Mouse (Mus musculus) cerebellum, adult (tissue): Measurements from ENCODE around the gene Prn.

Experiments
- ATAC-seq: cut with Nextera tagmentation; 2 replicates; pipeline ENCODE4 v1.9.2; 2017; ENCODE audit warnings: mild to moderate bottlenecking, moderate library complexity, mixed read lengths; ENCODE audit not compliant: insufficient number of reproducible peaks, low FRiP score, low TSS enrichment

Prn gene

DNA sequence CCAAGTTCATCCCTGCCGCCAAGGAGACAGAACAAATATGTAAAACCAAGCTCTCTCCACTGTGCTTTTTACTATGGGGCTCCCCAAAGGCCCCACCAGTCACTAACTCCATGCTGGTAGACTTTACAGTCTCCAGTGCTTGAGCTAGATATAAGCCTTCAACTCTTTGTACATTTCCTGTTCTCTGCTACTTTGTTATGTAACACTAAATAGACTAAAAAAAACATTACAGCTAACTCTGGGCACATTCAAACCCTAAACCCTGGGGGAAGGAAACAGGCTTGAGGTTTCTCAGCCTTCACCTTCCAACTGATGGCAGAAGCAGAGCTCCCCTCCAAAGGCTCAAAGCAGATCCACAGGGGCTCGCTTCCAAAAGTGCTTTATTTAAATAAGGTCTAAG, 82.7 kb downstream of the Prn start:
- ATAC-seq = no peak

DNA sequence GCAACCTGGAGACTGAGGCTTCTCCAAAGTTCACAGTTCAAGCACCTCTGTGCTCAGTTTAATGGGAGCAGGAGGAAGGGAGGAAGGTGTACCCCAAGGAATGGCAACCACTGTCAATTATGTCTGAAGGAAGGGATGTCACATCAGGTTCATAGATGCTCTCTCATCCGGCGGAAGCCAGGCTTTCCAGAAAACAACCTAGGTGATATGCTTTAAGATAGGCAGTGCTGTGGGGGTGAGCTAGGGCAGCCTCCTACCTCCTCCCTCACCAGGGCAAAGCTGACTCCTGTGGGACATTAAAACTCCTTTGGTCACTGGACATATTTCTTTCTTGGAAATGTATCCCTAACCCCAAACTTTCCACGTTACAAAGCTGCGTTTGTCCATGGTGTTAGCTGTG, 83.4 kb downstream of the Prn start:
- ATAC-seq = no peak

DNA sequence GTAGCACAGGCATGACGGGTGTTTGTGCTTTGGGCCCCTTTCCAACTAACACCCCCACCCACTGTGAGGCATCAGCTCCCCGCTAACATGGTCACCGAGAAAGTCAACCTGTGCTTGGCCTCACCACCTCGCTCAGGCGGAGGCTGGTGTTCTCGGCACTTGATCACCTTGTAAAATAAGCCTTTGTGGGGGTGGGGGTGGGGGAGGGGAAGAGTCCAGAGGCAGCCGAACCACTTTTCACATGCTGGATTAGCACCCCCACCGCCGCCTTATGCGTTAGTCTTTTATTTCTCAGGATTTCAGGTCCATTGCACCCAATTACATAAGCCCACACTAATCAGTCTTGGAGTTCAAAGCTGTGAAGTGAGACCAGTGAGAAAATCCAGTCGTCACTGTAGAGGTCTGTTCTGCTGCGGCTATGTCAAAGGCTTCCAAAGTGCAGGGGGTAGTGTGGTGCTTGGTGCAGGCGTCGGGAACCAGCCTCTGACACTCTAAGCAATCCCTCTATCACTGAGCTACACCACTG, 83.9 kb downstream of the Prn start:
- ATAC-seq = no peak

DNA sequence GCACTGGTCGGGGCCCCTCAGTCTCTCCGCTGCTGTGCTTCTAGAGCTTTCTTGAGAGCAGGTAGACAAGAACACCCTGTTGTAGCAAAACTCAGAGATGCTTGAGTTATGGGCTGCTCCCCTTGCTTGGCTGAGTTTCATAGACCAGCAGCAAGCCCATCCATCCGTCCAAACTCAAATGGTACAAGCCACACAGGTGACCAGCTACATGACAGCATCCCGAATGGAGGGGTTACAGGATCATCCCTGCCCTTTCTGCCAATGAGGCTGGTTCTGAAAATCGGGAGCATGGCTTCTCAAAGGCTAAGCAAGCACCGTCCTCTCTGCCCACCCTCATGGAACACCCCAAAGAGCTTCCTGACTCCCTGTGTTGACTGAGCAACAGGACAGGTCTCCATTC, 85.2 kb downstream of the Prn start:
- ATAC-seq = no peak

DNA sequence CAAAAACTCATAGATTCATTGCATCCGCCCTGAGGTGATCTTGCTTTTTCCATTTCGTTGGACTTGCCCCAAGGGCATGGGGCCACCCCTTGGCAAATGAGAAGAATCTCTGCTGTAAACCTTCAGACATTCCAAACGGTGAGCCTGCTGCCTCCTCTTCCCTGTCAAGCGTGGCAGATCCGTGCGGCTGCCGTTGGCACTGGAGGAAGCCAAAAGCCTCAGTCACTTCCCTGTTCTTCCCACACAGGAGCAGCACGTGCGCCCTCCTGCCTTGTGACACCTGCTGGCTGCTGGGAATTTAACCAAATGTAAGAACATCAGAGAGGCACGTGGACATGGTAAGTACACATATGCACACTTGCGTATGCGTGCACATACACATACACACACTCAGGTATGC, 86.0 kb downstream of the Prn start:
- ATAC-seq = peak; percentile 65

DNA sequence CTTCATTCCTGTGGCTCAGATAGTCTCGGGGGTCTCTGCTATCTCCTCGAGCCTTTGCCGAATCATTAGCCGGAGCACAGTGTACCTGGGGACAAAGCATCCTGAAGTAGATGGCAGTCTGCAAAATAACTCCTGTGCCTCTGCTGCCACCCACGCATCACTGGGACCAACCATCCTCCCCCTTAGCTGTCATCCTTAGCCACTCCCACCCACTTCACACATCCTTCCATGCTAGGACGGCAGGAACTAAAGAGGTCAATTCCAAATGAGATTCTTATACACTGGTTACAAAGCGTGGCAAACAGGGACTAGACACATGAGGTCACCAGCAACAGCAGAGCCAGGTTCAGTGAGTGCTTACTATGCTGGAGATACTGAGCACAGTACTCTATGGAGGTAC, 86.6 kb downstream of the Prn start:
- peak; percentile 18; the same call in 1 of the 2 replicates for ATAC-seq

DNA sequence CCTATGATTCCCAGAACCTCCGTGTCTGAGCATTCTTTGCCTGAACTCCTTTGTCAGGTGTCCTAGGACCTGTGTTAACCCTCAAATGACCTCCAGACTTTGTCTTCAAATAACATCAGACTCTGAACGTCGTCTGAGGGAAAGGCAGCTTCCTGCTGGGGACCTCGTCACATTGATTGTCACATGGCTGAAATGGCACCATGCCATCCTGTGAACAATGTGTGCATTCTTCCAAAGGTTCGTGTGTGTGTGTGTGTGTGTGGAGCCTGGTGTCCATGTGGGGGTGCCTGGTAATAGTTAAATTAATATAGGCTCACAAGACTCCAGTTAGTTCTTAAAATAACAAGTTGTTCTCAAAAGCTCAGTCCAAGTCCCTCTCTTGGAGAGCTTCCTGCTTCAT, 87.6 kb downstream of the Prn start:
- no peak for ATAC-seq

DNA sequence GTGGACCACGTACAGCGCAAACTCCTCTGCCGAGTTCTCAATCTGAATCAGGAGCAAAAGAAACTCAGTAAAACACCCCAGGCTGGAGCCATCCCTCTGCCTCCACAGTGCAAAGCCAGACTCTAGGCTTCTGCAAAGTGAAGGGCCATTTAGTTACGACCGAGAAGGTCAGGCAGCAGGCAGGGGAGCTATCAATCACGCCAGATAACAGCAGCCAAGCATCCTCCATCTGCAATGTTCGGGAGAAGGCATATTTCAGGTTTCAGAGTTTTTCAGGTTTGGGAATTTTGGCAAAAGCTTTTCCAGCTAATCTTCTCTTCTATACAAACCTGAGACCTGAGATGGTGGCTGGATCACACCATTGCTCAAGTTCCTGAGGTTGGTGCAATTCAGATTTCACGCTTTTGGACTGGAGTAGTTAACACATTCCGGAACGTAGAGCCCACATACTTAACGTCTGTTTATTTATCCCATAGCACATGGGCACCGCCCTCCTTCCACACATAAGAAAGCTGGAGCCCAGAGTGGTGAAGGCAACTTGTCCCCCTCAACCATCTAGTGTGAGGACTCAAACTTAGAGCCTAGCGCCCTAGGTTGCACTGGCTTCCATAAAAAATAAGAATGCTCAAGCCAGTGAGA, 92.1 kb downstream of the Prn start:
- ATAC-seq = no peak

DNA sequence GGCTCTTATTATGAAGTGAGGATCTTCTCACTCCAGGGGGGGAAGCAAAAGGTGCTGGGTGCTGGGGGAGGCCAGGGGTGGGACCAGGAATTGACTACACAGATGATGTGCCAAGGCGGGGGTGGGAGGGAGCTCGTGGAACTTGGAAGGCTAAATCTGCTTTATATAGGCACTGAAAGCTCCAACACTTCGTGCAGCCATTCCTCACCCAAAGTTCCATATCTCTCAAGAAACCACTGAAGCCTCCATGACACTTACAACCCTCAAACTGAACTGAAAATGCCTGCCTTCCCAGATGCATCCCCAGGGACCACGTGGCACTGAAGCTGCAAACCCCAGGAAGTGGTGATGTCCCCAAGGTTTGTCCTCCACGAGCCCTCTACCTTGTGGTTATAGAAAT, 94.2 kb downstream of the Prn start:
- ATAC-seq = no peak

DNA sequence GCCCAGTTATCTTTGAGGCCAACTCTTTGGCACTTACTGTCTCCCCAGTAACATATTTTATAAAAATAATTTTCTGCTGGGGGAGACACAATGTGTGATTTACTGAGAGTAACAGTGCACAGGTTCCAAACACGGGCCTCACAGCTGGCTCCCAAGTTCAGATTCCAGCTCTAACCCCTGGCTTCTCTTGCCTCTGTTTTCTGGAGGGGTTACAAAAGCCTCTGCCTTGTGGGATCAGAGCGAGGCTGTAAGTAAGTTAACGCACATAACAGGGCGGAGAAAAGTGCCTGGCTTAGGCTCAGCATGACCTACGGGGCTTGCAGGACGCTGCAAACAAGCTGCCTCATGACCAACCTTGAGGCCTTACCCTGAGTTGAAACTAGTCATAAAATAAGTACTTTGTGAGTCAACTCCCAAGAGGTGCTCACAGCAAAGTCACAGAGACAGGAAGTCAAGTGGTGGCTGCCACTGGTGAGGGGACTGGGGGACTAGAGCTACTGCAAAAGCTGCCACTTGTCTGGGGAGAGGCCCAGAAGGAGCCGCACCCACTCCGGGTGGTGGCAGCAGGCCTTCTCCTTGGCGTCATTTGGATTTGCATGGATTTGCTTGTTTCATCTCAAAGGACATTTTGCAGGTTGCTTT, 94.9 kb downstream of the Prn start:
- no peak for ATAC-seq

DNA sequence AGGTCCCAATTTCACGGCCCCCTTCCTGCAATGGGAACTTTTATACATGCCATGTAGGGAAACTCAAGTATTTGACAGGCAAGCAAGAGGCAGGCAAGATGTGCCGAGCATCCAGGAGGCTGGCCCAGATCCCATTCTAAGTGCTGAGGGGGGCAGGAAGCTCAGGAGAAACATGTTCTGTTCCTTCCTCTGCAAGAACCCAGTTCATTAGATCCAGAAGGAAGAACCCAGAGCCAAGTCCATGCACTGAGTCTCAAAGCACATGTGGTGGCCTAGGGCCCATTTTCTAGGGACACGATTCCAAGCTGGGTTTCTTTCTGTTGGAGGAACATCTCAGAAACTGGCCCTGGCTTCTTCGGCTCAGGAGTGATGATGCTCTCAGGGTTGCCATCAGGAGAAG, 95.7 kb downstream of the Prn start:
- no peak for ATAC-seq
